Comparison of ENCODE assay signal across 16 mouse cellular contexts in genomic region chr19:4417713-4418112, GRCm38 (mm10). TPM values are rescaled to one million over a fixed set of nuclear protein-coding genes. Genes with fewer than 3 reads are reported as not detected.
DNase-seq lines count a peak whose midpoint lies in the region; ATAC-seq and TF ChIP-seq lines count a peak whose summit lies in the region.
"Had no signal": no experiment of that assay in that cellular context is flagged by ENCODE, and none has a peak within 500 bp of the region (broad histone marks: within the 10 kb centered on the region; RNA-seq: fewer than 3 reads in every experiment).

No protein-coding gene starts in this region.

- H3K9ac ChIP-seq in intestine, postnatal 0 days (ENCODE audit: low read depth, low read length), result no peak overlapping the region
- H3K9ac ChIP-seq: forebrain, postnatal 0 days; heart, embryonic 13.5 days; hindbrain, embryonic 12.5 days; hindbrain, embryonic 15.5 days had no signal

- H3K27ac ChIP-seq in heart, embryonic 10.5 days, result no peak overlapping the region
- peak overlapping the region; percentile 15 for H3K27ac ChIP-seq in intestine, postnatal 0 days (ENCODE audit: low read depth, low read length)
- H3K27ac ChIP-seq: heart, embryonic 13.5 days; hindbrain, embryonic 12.5 days; hindbrain, embryonic 15.5 days had no signal

- no peaks in the 10 kb centered on the region for H3K4me1 ChIP-seq in heart, embryonic 10.5 days
- H3K4me1 ChIP-seq in intestine, postnatal 0 days (replicated peaks; ENCODE audit: control insufficient read depth, insufficient read depth, low read length), result 0 out of 2 replicates have a peak, but pooled peaks cover 3% of the 10 kb centered on the region
- H3K4me1 ChIP-seq: heart, embryonic 13.5 days; hindbrain, embryonic 12.5 days; hindbrain, embryonic 15.5 days had no signal

- no peak for TF ChIP-seq CTCF in brain, embryonic 14.5 days (IDR thresholded peaks at IDR 0.05; ENCODE audit: borderline replicate concordance, extremely low read depth, insufficient read depth, insufficient read length)
- TF ChIP-seq CTCF in intestine, postnatal 0 days (IDR thresholded peaks at IDR 0.05; ENCODE audit: low read depth), result no peak

- H3K27me3 ChIP-seq in heart, embryonic 10.5 days (ENCODE audit: insufficient read depth, poor library complexity, severe bottlenecking), result no peaks in the 10 kb centered on the region
- no peaks in the 10 kb centered on the region for H3K27me3 ChIP-seq in intestine, postnatal 0 days (replicated peaks; ENCODE audit: control insufficient read depth, insufficient read depth, low read length)
- H3K27me3 ChIP-seq: CH12.LX; heart, embryonic 13.5 days; hindbrain, embryonic 12.5 days; hindbrain, embryonic 15.5 days; Patski had no signal

- peak; percentile 44 for ATAC-seq in intestine, postnatal 0 days
- ATAC-seq in frontal cortex, adult (ENCODE audit: low TSS enrichment), result no peak
- ATAC-seq: forebrain, embryonic 14.5 days; forebrain, postnatal 0 days had no signal

- TF ChIP-seq POLR2A in brain, embryonic 14.5 days (IDR thresholded peaks at IDR 0.05; ENCODE audit: borderline replicate concordance, extremely low read depth, insufficient read depth, insufficient read length, poor library complexity, severe bottlenecking), result no peak

- H3K4me2 ChIP-seq in intestine, postnatal 0 days (replicated peaks; ENCODE audit: low read depth), result no peak overlapping the region
- H3K4me2 ChIP-seq: heart, embryonic 13.5 days; hindbrain, embryonic 12.5 days; hindbrain, embryonic 15.5 days had no signal

- no peaks in the 10 kb centered on the region for H3K9me3 ChIP-seq in heart, embryonic 10.5 days
- H3K9me3 ChIP-seq in intestine, postnatal 0 days (ENCODE audit: control insufficient read depth), result no peaks in the 10 kb centered on the region
- H3K9me3 ChIP-seq: G1E; heart, embryonic 13.5 days; hindbrain, embryonic 12.5 days; hindbrain, embryonic 15.5 days had no signal

- no peak overlapping the region for H3K4me3 ChIP-seq in heart, embryonic 10.5 days
- no peak overlapping the region for H3K4me3 ChIP-seq in intestine, postnatal 0 days (ENCODE audit: low read depth, low read length)
- H3K4me3 ChIP-seq: heart, embryonic 13.5 days; hindbrain, embryonic 12.5 days; hindbrain, embryonic 15.5 days had no signal

- peaks cover 19% of the 10 kb centered on the region; the same call in 1 of the 2 replicates for H3K36me3 ChIP-seq in heart, embryonic 10.5 days
- H3K36me3 ChIP-seq in intestine, postnatal 0 days (ENCODE audit: control insufficient read depth, insufficient read depth), result peaks cover 3% of the 10 kb centered on the region; the same call in 1 of the 2 replicates
- H3K36me3 ChIP-seq: G1E; hindbrain, embryonic 12.5 days; hindbrain, embryonic 15.5 days had no signal

- peak; percentile 22 for DNase-seq in heart, embryonic 10.5 days (ENCODE audit: low spot score)
- DNase-seq in heart, adult 8-10 months (ENCODE audit: low spot score), result no peak
- DNase-seq in brain, embryonic 14.5 days (ENCODE audit: low read depth), result peak; percentile 8
- no peak for DNase-seq in layer of hippocampus, adult 9-11 months

RNA-seq across cellular contexts. Expression of gene Kdm2a, which starts 19.6 kb away (rescaled TPM):
- polyA plus RNA-seq in heart, embryonic 10.5 days (2016; fragmentation: Nextera tagmentation; extraction: Ambion mirVana), result 52.3 and 53.6 TPM in 2 replicates
- 10 to 100 TPM; 36.9 to 47.7 (median 38.9) TPM for total RNA-seq in heart, adult 8-10 months (2022)
- 86.9 and 88.9 TPM in 2 replicates for polyA plus RNA-seq in brain, embryonic 14.5 days (2012; rRNA removed)
- 21.0 and 21.2 TPM in 2 replicates for polyA plus RNA-seq in intestine, postnatal 0 days (2015; fragmentation: Nextera tagmentation; extraction: Ambion mirVana)

RNA-seq across cellular contexts. Expression of gene Rhod, which starts 21.5 kb away (rescaled TPM):
- polyA plus RNA-seq in heart, embryonic 10.5 days (2016; fragmentation: Nextera tagmentation; extraction: Ambion mirVana), result 24.3 and 28.9 TPM in 2 replicates
- 1 to 10 TPM; 5.1 to 6.7 (median 5.8) TPM for total RNA-seq in heart, adult 8-10 months (2022)
- polyA plus RNA-seq in brain, embryonic 14.5 days (2012; rRNA removed), result 4.2 and 5.2 TPM in 2 replicates
- polyA plus RNA-seq in intestine, postnatal 0 days (2015; fragmentation: Nextera tagmentation; extraction: Ambion mirVana), result 54.8 and 60.3 TPM in 2 replicates

RNA-seq across cellular contexts. Expression of gene Syt12, which starts 59.5 kb away (rescaled TPM):
- 0.89 and 0.97 TPM in 2 replicates for polyA plus RNA-seq in heart, embryonic 10.5 days (2016; fragmentation: Nextera tagmentation; extraction: Ambion mirVana)
- 10 to 100 TPM in 1 of 4 experiments, 1 to 10 TPM in 3; 4.2 to 13.5 (median 6.1) TPM for total RNA-seq in heart, adult 8-10 months (2022)
- 1.7 and 2.9 TPM in 2 replicates for polyA plus RNA-seq in brain, embryonic 14.5 days (2012; rRNA removed)
- 0.23 and 0.26 TPM in 2 replicates for polyA plus RNA-seq in intestine, postnatal 0 days (2015; fragmentation: Nextera tagmentation; extraction: Ambion mirVana)
- total RNA-seq: granulocyte monocyte progenitor cell, adult 5-6 weeks; hematopoietic stem cell, adult 5-6 weeks had no signal
- polyA plus RNA-seq: G1E had no signal

Comparison
In these comparisons a context has a peak if more than half of its experiments do, and no peak if none do; other contexts are left out.
1. DNase-seq: peak in heart, embryonic 10.5 days (single experiment) and brain, embryonic 14.5 days (single experiment); none in heart, adult 8-10 months (single experiment) and layer of hippocampus, adult 9-11 months (single experiment).